Mouse (Mus musculus): ENCODE results near the gene Zfp235.

GRCm38 (mm10) chr7:24133425-24133995, 459 bp upstream of the Zfp235 start:
- TF ChIP-seq GATA1 (IDR thresholded peaks at IDR 0.05; ENCODE audit: low read length) (no peak), TAL1 (IDR thresholded peaks at IDR 0.05; ENCODE audit: low read length) (no peak)

All from erythroblast, embryonic 14.5 days (primary cell).